Mouse (Mus musculus) testis, adult 2 months (tissue): ENCODE data around the gene Malsu1. TPM values are rescaled to one million over a fixed set of nuclear protein-coding genes. Genes with fewer than 3 reads are reported as not detected.
A peak's percentile ranks its signal among the peaks of the same experiment; 100 is the strongest.

Experiments
- H3K27ac ChIP-seq: fragments of 200-500 bp; 2 replicates; pipeline ENCODE4 v1.5.1; 2012; ENCODE audit warnings: low read depth, low read length; ENCODE audit not compliant: control insufficient read depth, insufficient read depth
- H3K27me3 ChIP-seq: fragments of 200-500 bp; 2 replicates; pipeline ENCODE4 v1.6.1; 2012; ENCODE audit warnings: mild to moderate bottlenecking, low read length, moderate library complexity; ENCODE audit not compliant: control insufficient read depth, insufficient read depth
- H3K36me3 ChIP-seq: fragments of 200-500 bp; 2 replicates; pipeline ENCODE4 v1.6.1; 2012; ENCODE audit warnings: mild to moderate bottlenecking, low read length; ENCODE audit not compliant: control insufficient read depth, insufficient read depth
- H3K4me1 ChIP-seq: fragments of 200-500 bp; 2 replicates; pipeline ENCODE4 v1.6.1; 2012; ENCODE audit warnings: low read length; ENCODE audit not compliant: control insufficient read depth, insufficient read depth
- H3K4me3 ChIP-seq: fragments of 200-500 bp; 2 replicates; pipeline ENCODE4 v1.5.1; 2012; ENCODE audit warnings: low read depth, mild to moderate bottlenecking, low read length, moderate library complexity, mixed read lengths; ENCODE audit not compliant: control insufficient read depth
- CTCF ChIP-seq: fragments of 200-500 bp; IDR thresholded peaks from 2 replicates; pipeline ENCODE4 v1.5.1; 2012; ENCODE audit warnings: low read depth, mild to moderate bottlenecking, inconsistent platforms, low read length, moderate library complexity; ENCODE audit not compliant: control insufficient read depth, insufficient read depth, insufficient replicate concordance
- POLR2A ChIP-seq: fragments of 200-500 bp; IDR thresholded peaks from 2 replicates; pipeline ENCODE4 v1.6.1; 2012; ENCODE audit warnings: low read depth, mild to moderate bottlenecking, inconsistent platforms, low read length, moderate library complexity; ENCODE audit not compliant: control insufficient read depth
- polyA plus RNA-seq: library from polyadenylated mRNA; depleted of rRNA; stranded (reverse); fragments of >200 nt; gene quantifications from 2 replicates; pipeline ENCODE4 v1.2.3, GENCODE M21; 2012

Malsu1 gene
- polyA plus RNA-seq, 1 experiment = 8.4 TPM

- Histone ChIP-seq H3K4me1 (peaks cover 5% of the 10 kb centered on the region), H3K27me3 (no peaks in the 10 kb centered on the region; the same call in 1 of the 2 replicates), H3K4me3 (no peak within 1 kb of the TSS), H3K36me3 (no peaks in the 10 kb centered on the region), H3K27ac (no peak within 1 kb of the TSS)
- TF ChIP-seq CTCF = no peak
- no peak for TF ChIP-seq POLR2A
Observed at GRCm38 (mm10) chr6:49036275-49037267, 37.0 kb upstream of the Malsu1 start, which contains the start of gene Gpnmb. TSS of gene Gpnmb (plus strand) at chr6:49036546.

- no peaks in the 10 kb centered on the region; the same call in 1 of the 2 replicates for H3K27me3 ChIP-seq
- no peaks in the 10 kb centered on the region for H3K36me3 ChIP-seq
- H3K4me3 ChIP-seq = no peak overlapping the region
- H3K4me1 ChIP-seq = peaks cover 5% of the 10 kb centered on the region
- H3K27ac ChIP-seq = no peak overlapping the region
- no peak for TF ChIP-seq POLR2A
- TF ChIP-seq CTCF = no peak
Observed at GRCm38 (mm10) chr6:49037268-49037662, 36.3 kb upstream of the Malsu1 start.

- peaks cover 8% of the 10 kb centered on the region for H3K4me1 ChIP-seq
- no peak for TF ChIP-seq POLR2A
- TF ChIP-seq CTCF = peak; percentile 41; the same call in 1 of the 2 replicates
- H3K27ac ChIP-seq = no peak overlapping the region
- no peaks in the 10 kb centered on the region for H3K36me3 ChIP-seq
- H3K4me3 ChIP-seq = no peak overlapping the region
- H3K27me3 ChIP-seq = no peaks in the 10 kb centered on the region; the same call in 1 of the 2 replicates
Observed at GRCm38 (mm10) chr6:49039470-49040180, 34.0 kb upstream of the Malsu1 start.

- no peak overlapping the region for H3K27ac ChIP-seq
- H3K4me3 ChIP-seq = no peak overlapping the region
- no peaks in the 10 kb centered on the region for H3K27me3 ChIP-seq
- TF ChIP-seq CTCF (no peak), POLR2A (no peak)
- peaks cover 3% of the 10 kb centered on the region for H3K4me1 ChIP-seq
- no peaks in the 10 kb centered on the region for H3K36me3 ChIP-seq
Observed at GRCm38 (mm10) chr6:49046502-49046901, 27.1 kb upstream of the Malsu1 start.

- no peak overlapping the region for H3K4me3 ChIP-seq
- H3K27me3 ChIP-seq = no peaks in the 10 kb centered on the region
- peaks cover 3% of the 10 kb centered on the region for H3K4me1 ChIP-seq
- peak overlapping the region; percentile 32; the same call in 1 of the 2 replicates for H3K27ac ChIP-seq
- no peaks in the 10 kb centered on the region for H3K36me3 ChIP-seq
- no peak for TF ChIP-seq POLR2A
- no peak for TF ChIP-seq CTCF
Observed at GRCm38 (mm10) chr6:49046976-49047375, 26.6 kb upstream of the Malsu1 start.

- Histone ChIP-seq H3K27me3 (no peaks in the 10 kb centered on the region), H3K27ac (no peak overlapping the region), H3K4me1 (0 out of 2 replicates have a peak, but pooled peaks cover under 1% of the 10 kb centered on the region), H3K36me3 (no peaks in the 10 kb centered on the region), H3K4me3 (no peak overlapping the region)
- TF ChIP-seq POLR2A = no peak
- no peak for TF ChIP-seq CTCF
Observed at GRCm38 (mm10) chr6:49047848-49048247, 25.7 kb upstream of the Malsu1 start.

- no peak for TF ChIP-seq POLR2A
- TF ChIP-seq CTCF = no peak
- no peak overlapping the region for H3K27ac ChIP-seq
- no peaks in the 10 kb centered on the region for H3K27me3 ChIP-seq
- no peak overlapping the region for H3K4me3 ChIP-seq
- no peaks in the 10 kb centered on the region for H3K4me1 ChIP-seq
- no peaks in the 10 kb centered on the region for H3K36me3 ChIP-seq
Observed at GRCm38 (mm10) chr6:49048395-49048794, 25.2 kb upstream of the Malsu1 start.
